Mouse (Mus musculus) neutrophil, adult 5-6 weeks (primary cell): ENCODE data around the gene Gm17545. TPM values are rescaled to one million over a fixed set of nuclear protein-coding genes. Genes with fewer than 3 reads are reported as not detected.

Experiments
- ATAC-seq: fragments of 151-379, 151-347 bp; 2 replicates; pipeline ENCODE4 v1.8.0; 2017; ENCODE audit warnings: mild to moderate bottlenecking, moderate TSS enrichment; ENCODE audit not compliant: insufficient number of reproducible peaks, poor library complexity, low FRiP score, severe bottlenecking; ENCODE audit errors: extremely low read depth
- total RNA-seq: library from RNA; stranded (forward); fragments of 200-1000 nt; gene quantifications from 2 replicates; pipeline ENCODE4 v1.2.3, GENCODE M21; 2017

Gene Gm17545
- total RNA-seq, 1 experiment from 2014 or later, result not detected

DNA sequence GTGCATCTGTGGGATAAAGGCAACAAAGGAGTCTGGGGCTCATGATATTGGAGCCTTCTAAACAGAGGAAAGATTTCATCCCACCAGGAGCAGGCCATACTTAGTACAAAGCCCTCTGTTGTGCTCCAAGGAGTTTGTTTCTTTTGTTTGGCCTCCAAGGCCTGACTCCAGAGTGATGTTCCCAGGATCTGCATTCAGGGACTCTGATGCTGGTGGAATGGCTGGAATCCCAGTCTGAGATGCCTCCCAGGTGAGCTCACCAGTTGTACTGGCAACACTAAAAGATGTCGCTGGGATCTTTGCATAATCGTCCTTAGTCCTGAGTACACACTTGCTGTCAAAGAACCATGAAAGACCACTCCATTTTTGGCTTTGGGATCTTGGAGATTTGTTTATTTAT lies 20.0 kb upstream of the Gm17545 start:
- ATAC-seq, result no peak

DNA sequence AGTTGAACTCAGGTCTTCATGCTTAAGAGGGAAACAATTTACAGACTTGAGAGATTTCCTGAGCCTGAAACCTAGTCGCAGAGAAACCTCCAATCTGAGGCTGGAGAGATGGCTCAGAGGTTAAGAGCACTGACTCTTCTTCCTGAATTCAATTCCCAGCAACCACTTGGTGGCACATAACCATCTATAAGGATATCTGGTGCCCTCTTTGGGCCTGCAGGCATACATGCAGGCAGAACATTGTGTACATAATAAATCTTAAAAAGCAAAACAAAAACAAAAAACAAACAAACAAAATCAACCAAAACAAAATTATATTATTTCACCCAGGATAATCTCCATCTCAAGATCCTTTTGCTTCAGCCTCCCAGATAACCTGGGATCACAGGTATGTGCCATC lies 15.3 kb upstream of the Gm17545 start:
- ATAC-seq, result no peak

DNA sequence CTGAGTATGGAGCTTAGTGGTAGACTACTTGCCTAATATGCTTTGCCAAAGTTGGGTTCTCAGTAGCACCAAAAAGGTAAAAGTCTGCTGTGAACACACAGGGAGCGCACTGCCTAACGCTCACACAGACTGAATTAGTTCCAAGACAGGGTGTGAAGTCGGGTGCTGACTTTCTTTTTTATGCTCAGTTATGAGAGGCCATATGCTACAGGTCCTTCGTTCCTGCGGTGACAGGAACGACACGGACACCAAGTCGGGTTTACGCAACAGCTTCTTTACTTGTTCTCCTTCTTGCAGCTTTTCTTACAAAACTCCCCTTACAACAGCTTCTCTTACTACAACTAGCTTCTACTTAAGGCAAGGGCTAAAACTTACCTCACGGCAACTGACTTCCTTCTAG lies 10.9 kb upstream of the Gm17545 start:
- ATAC-seq, result peak; percentile 50

DNA sequence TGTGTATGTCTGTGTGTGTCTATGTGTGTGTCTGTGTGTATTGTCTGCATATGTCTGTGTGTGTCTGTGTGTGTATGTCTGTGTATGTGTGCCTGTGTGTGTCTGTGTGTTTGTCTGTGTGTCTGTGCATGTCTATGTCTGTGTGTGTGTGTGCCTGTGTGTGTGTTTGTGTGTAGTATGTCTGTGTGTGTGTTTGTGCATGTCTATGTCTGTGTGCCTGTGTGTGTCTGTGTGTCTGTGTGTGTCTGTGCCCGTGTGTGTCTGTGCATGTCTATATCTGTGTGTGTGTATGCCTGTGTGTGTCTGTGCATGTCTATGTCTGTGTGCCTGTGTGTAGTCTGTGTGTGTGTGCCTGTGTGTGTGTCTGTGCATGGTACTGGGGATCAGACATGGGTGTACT lies 9.0 kb upstream of the Gm17545 start:
- no peak for ATAC-seq

DNA sequence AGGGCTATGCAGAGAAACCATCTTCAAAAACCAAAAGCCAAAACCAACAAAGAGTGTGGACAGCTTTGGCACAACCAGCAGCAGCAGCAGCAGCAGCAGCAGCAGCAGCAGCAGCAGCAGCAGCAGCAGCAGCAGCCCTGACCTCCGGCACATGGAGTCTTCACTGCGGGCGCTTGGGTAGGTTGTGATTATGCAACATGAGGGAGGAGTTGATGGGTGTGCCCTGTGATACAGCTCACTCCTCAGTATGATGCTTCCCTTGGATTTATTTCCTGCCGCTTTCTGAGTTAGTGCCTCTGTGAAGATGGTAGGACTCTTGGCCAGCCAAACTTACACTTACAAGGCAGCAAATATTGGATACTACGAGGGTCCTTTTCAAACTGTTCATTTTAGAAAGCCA lies 6.9 kb upstream of the Gm17545 start:
- ATAC-seq, result no peak

GRCm38 (mm10) chr9:22448420-22448819 lies 5.7 kb upstream of the Gm17545 start:
- ATAC-seq, result no peak

DNA sequence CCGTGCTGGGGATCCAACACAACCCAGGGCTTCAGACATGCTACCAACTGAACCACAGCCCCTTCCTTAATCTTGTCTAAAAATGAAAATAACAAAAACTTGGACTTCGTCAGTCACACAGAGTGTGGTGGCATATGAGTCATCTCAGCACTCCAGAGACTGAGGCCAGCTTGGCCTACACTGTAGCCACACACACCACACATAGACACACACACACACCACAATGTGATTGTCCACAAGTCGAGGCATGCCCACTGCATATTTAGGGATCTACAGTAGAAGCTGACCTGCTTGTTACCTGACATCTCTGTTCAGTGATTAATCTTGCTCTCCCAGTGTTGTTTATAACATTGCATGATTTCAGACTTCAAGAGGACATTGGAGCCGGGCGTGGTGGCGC lies 4.9 kb upstream of the Gm17545 start:
- no peak for ATAC-seq

GRCm38 (mm10) chr9:22452697-22453096 lies 1.4 kb upstream of the Gm17545 start:
- no peak for ATAC-seq

DNA sequence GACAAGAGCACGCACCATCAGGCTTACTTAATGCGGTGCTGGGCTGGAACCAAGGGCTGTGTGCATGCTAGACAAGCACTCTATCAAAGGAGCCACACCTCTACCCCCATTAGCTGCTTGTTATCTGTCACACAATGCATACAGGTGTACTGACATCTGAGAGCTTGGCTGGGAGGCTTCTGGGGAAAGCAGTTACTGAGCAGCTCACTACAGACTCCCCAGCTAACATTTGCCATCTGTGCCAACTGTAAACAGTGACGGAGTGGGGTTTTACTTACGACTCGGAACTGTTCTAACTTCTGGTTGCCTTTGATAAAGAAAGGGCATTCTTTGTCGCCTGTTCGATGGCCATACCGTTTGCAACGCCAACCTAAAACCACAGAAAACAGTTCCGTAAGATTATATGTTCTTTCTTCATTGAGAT lies 577 bp upstream of the Gm17545 start:
- no peak for ATAC-seq

DNA sequence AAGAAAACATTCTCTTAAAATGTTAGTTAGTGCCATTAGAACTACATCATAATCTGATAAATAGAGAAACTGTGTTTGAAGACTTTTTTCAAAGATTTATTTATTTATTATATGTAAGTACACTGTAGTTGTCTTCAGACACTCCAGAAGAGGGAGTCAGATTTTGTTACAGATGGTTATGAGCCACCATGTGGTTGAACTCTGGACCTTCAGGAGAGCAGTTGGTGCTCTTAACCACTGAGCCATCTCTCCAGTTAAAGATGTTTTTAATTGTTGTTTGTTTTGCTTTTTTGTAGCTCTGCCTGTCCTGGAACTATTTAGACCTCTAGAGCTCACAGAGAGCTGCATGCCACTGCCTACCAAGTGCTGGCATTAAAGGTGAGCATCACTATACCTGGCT lies 951 bp downstream of the Gm17545 start:
- ATAC-seq, result no peak

DNA sequence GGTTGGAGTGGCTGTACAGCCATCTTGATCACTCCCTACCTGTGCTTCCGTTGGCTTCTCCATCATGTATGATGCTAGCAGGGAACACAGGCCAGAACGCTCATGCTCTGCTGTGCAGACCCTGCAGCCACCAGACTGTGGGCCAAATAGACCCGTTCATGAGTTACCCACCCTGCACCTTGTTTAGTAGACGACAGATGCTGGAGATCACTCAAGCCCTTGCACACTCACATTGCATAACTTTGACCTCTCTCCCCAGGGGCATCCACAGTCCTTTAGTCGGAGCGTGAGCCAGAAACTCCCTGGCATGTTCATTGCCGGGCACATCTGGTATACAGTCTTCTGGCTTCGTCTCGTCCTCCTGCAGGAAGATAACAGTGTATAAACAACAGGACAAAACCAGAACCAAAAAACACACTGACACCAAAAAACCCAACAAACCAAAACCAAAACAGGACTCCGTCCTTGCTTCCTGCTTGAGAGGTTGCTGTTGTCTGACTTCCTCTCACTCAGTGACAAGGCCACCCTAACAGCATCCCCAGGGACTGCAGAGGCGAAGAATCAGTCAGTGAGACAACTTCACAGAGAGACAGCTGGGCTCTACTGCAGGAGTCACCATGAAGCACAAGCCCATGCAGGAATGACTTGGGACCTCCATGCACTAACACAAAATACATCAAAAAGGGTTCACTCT lies 3.2 kb downstream of the Gm17545 start:
- ATAC-seq, result peak; percentile 92

- ATAC-seq, result no peak
Measured at GRCm38 (mm10) chr9:22461946-22462345, 7.9 kb downstream of the Gm17545 start.

- ATAC-seq, result no peak
Measured at GRCm38 (mm10) chr9:22466212-22466611, 12.1 kb downstream of the Gm17545 start.

DNA sequence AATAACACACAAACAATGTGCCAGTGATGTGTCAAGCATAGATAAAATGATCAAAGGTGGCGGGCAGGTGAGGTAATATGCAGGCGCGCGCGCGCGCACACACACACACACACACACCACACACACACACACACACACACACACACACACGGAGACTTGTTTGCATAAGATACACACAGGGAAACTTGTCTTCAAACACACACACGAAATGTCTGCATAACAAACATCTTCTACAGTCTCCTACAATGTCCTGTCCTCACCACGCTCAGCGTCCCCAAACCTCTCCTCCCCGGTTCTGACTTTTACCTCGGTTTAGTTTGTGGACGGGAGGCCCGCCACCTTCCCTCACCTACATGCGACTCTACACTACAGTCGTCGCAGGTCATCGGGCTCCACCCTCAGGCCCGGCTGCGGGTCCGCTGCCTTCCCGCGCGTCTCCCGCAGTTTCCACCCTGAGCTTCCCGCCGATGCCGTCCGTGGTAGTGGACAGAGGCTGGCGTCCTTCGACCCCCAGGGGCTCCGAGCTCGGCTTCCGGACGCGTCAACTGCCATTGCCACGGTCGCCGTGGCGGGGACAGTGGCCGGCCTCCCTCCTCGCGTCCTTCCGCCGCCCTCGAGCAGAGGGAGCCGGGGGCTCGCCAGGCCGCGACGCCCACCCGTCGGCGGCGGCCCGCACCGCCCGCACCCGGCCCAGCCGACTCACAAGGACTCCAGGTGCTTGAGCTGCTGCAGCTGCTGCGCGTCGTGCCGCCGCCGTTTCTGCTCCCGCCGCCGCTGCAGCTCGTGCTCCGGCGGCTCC lies 13.5 kb downstream of the Gm17545 start:
- ATAC-seq, result peak; percentile 42; the same call in 1 of the 2 replicates

DNA sequence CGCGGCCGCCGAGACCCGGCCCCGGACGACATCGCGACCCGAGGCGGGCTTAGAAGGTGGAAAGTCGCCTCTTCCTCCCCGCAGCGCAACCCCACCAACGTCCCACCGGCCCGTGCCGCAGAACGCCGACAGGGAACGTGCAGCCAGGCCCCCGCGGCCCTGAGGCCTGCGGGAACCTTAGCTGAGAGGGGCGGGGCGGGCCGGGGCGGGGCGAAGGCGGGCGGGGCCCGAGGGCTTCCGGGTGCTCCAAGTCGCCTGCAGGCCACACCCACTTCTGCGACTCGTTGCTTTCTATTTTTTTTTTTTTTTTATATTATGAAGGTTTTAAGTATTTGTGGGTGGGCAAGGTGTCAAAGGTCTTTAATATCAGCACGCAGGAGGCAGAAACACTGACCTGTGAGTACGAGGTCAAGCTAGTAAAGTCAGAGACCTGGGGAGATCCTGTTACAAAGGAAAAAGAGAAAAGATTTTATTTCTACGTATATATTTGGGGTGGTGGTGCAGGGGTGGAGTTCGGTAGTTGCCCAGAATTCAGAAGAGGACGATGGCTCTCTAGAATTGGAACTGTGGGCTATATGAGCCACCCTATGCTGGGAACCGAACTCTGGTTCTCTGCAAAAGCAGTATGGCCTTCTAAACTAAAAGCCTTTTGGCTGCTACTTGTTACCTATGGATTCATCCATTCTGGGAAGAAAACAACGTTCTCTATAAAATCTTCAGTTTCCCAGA lies 14.2 kb downstream of the Gm17545 start:
- ATAC-seq, result peak; percentile 83

DNA sequence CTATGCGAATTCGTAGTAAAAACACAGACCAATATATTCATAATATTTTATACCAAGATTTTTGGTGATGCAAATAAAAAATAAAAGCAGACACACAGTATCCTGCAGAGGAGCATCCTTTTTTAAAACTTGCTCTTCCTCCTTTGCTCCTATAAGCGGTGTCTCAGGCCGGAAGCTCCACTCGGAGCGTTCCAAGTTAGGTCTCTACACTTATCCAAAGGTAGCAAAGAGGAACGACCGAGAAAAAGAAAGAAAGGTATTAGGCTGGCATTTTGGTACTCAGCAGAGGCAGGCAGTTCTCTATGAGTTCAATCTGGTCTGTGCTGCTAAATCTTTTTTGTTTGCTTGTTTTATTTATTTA lies 14.8 kb downstream of the Gm17545 start:
- no peak for ATAC-seq

DNA sequence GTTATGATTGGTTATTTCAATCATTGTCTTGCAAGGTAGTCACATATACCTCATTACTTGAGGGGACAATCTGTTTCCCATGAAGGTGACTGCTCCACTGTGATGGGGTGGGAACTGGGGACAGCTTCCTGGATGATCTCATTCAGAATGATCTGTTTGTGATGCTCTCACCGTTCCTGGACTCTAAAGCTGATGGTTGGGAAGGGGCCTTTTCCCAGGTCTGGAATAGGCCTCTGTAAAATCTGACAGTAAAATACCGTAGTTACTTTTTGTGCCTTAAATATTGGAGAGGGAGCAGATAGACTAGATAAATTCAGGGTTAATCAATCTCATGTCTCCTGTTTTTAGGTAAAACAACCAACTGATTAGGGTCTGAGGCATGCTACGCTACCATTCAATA lies 15.6 kb downstream of the Gm17545 start, which contains the start of gene Rp9:
Rp9 (minus strand) TSS at position 101 of the 400 bp plus-strand sequence.
- no peak for ATAC-seq

DNA sequence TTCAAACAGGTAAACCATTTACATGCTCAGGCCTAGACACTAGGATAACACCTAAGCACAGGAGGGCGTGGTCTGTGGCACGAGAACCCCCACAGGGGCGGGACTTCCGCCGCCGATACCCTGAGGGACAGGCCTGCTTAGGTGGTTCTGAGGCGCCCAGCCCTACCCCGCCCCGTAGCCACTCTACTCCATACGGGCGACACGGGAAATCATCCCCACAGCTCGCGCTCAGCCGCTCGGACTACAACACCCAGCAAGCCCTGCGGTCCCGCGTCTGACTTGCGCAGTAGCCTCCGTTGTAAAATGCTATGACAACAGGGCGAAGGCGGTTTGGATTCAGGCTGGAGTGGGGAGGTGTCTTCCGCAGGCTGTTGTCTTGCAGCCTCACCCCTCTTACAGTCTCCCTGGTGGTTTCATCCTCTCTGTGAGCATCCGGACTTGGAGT lies 21.4 kb downstream of the Gm17545 start, which contains the start of gene Bbs9:
Bbs9 (plus strand) TSS at position 292 of the 445 bp plus-strand sequence.
- peak; percentile 98 for ATAC-seq

- no peak for ATAC-seq
Measured at GRCm38 (mm10) chr9:22476265-22476664, 22.2 kb downstream of the Gm17545 start.

DNA sequence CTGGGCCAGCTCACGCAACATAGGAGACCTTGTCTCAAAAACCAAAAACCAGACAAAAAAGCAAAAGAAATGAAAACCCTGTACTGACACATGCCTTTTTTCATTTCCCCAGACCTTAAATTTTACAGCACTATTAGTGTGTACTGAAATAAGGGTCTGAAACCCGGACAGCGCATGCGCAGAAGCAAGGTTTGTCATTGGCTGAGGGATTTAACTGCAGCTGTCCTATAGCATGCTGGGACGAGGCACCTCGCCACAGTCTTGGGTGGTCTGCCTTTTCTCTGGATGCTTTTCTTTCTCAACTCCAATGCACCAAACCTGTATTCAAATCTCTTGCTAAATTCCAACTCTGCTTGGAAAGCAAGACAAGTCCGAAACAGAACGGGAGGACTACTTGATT lies 24.9 kb downstream of the Gm17545 start:
- no peak for ATAC-seq
